Comparison of ENCODE assay signal across 12 mouse cellular contexts in the genomic region with DNA sequence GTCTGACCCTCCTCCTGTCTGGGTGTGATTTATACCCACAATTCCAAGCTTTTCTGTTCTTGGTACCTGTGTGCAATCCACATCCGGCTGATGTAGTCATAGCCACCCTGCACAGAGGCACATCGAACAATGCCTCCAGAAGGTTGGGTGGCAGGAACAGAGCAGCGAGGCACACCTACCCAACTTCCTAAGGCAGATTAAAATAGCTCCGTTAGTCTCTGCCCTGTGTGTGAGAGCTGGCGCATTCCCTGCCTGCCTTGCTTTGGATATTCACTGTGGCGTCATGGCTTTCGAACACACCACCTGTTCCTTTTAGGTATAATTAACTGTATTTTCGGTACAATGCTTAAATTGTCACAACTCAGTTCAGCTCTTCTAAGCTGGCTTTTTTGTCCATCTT.
"Had no signal": no experiment of that assay in that cellular context is flagged by ENCODE, and none has a peak within 500 bp of the region (broad histone marks: within the 10 kb centered on the region; RNA-seq: fewer than 3 reads in every experiment).

No protein-coding gene starts in this region.

- H3K9me3 ChIP-seq: limb, embryonic 12.5 days; midbrain, embryonic 13.5 days had no signal

- H3K27me3 ChIP-seq: limb, embryonic 12.5 days; midbrain, embryonic 13.5 days had no signal

- H3K27ac ChIP-seq: kidney, postnatal 0 days; limb, embryonic 12.5 days; liver, embryonic 14.5 days; midbrain, embryonic 13.5 days had no signal

- H3K9ac ChIP-seq: limb, embryonic 12.5 days; liver, embryonic 14.5 days; midbrain, embryonic 13.5 days had no signal

- DNase-seq: kidney, postnatal 36 days; layer of hippocampus, postnatal 36 days; liver; lung, adult 18-20 months; right cerebral cortex, postnatal 4 days; spleen, adult 18-20 months; thymus, adult 18-20 months; thymus, postnatal 14 days had no signal

- H3K4me2 ChIP-seq: limb, embryonic 12.5 days; midbrain, embryonic 13.5 days had no signal

- H3K36me3 ChIP-seq: limb, embryonic 12.5 days; midbrain, embryonic 13.5 days had no signal

- H3K4me3 ChIP-seq: limb, embryonic 12.5 days; midbrain, embryonic 13.5 days had no signal

- ATAC-seq: midbrain, embryonic 13.5 days had no signal
